17 mouse cellular contexts compared by ENCODE assay signal in the genomic region with DNA sequence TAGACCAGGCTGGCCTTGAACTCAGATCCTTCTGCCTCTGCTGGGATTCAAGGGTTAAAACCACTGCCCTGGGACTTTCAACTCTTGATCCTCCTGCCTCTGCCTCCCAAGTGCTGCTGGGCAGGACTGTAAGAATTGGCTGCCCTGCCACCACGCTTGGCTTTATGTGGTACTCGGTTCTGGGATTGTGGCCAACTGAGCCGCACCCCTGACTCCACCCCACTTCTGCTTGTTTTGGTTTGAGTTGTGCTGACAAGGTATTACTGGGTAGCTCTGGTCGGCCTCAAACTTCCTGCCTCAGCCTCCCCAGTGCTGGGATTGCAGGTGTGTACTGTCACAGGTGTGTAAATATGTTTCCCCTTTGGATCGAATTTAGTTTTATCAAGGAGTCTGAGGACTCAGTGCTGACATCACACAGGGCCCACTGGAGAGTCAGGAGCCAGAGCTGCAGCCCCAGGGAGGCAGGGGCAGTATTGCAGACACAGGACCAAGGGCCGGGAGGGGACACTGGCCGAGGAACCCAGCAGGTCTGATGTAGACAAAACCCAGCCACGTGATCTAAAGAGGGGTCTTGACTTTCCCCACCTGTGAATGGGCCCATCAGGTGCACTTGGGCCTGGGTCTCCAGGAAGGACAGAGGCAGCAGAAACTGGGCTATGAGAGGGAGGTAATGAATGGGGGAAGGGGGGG. TPM values are rescaled to one million over a fixed set of nuclear protein-coding genes. Genes with fewer than 3 reads are reported as not detected.
A peak's percentile ranks its signal among the peaks of the same experiment; 100 is the strongest.
DNase-seq lines count a peak whose midpoint lies in the region; ATAC-seq lines count a peak whose summit lies in the region.
"Had no signal": no experiment of that assay in that cellular context is flagged by ENCODE, and none has a peak within 500 bp of the region (broad histone marks: within the 10 kb centered on the region; RNA-seq: fewer than 3 reads in every experiment).

No protein-coding gene starts in this region.

- H3K9ac ChIP-seq in kidney, embryonic 14.5 days (ENCODE audit: low read depth, low read length), result no peak overlapping the region
- H3K9ac ChIP-seq in hindbrain, embryonic 16.5 days (ENCODE audit: low read depth, low read length), result no peak overlapping the region
- H3K9ac ChIP-seq: heart, embryonic 12.5 days; lung, embryonic 14.5 days; midbrain, embryonic 13.5 days; neural tube, embryonic 12.5 days had no signal

- peaks cover 6% of the 10 kb centered on the region; the same call in 1 of the 2 replicates for H3K4me1 ChIP-seq in kidney, embryonic 14.5 days (ENCODE audit: control insufficient read depth, insufficient read depth, low read length)
- H3K4me1 ChIP-seq in hindbrain, embryonic 16.5 days (ENCODE audit: control insufficient read depth, insufficient read depth, low read depth, low read length), result peaks cover 18% of the 10 kb centered on the region

- no peak overlapping the region for H3K4me3 ChIP-seq in kidney, embryonic 14.5 days (ENCODE audit: low read length)
- no peak overlapping the region for H3K4me3 ChIP-seq in hindbrain, embryonic 16.5 days (ENCODE audit: low read length)
- H3K4me3 ChIP-seq: gastrocnemius, adult 2 months; heart, embryonic 12.5 days; hindbrain, embryonic 13.5 days; midbrain, embryonic 13.5 days; neural tube, embryonic 12.5 days had no signal

- no peak for ATAC-seq in kidney, embryonic 14.5 days (ENCODE audit: low FRiP score, low TSS enrichment)
- ATAC-seq in hindbrain, embryonic 16.5 days, result no peak

- no peaks in the 10 kb centered on the region for H3K36me3 ChIP-seq in kidney, embryonic 14.5 days (ENCODE audit: control insufficient read depth, insufficient read depth, low read length)
- H3K36me3 ChIP-seq in hindbrain, embryonic 16.5 days (ENCODE audit: control insufficient read depth, insufficient read depth, low read length), result no peaks in the 10 kb centered on the region
- H3K36me3 ChIP-seq: heart, embryonic 12.5 days; hindbrain, embryonic 13.5 days; midbrain, embryonic 13.5 days; neural tube, embryonic 12.5 days had no signal

- no peaks in the 10 kb centered on the region for H3K9me3 ChIP-seq in kidney, embryonic 14.5 days (ENCODE audit: control insufficient read depth, low read length)
- H3K9me3 ChIP-seq in hindbrain, embryonic 16.5 days (ENCODE audit: control insufficient read depth, low read length), result no peaks in the 10 kb centered on the region
- H3K9me3 ChIP-seq: hindbrain, embryonic 13.5 days; midbrain, embryonic 13.5 days; neural tube, embryonic 12.5 days had no signal

- no peaks in the 10 kb centered on the region for H3K27me3 ChIP-seq in kidney, embryonic 14.5 days (ENCODE audit: control insufficient read depth, insufficient read depth, low read length)
- no peaks in the 10 kb centered on the region for H3K27me3 ChIP-seq in hindbrain, embryonic 16.5 days (replicated peaks; ENCODE audit: control insufficient read depth, insufficient read depth, low read length)
- H3K27me3 ChIP-seq: midbrain, embryonic 13.5 days; neural tube, embryonic 12.5 days had no signal

- no peak overlapping the region for H3K4me2 ChIP-seq in kidney, embryonic 14.5 days (replicated peaks; ENCODE audit: low read depth, low read length)
- no peak overlapping the region for H3K4me2 ChIP-seq in hindbrain, embryonic 16.5 days (ENCODE audit: low read length)
- H3K4me2 ChIP-seq: heart, embryonic 12.5 days; hindbrain, embryonic 13.5 days; lung, embryonic 14.5 days; midbrain, embryonic 13.5 days; neural tube, embryonic 12.5 days had no signal

- WGBS in kidney, embryonic 14.5 days, result 64% methylated on average over 8 of the region's 8 CpGs
- WGBS in hindbrain, embryonic 16.5 days, result 58% methylated on average over 8 of the region's 8 CpGs

- peak; percentile 63 for DNase-seq in cerebellum, adult 11-12 months
- DNase-seq in cerebellum, adult 9-10 months, result no peak
- peak; percentile 11 to 33 for DNase-seq in kidney, adult 8-10 months
- peak; percentile 39 for DNase-seq in CD4-positive helper T cell, adult 2 months (ENCODE audit: low read depth, low spot score)
- peak; percentile 19 to 49 for DNase-seq in kidney, postnatal 36 days
- no peak for DNase-seq in right cerebral cortex, postnatal 25 days
- DNase-seq: layer of hippocampus, adult 9-11 months; left cerebral cortex, postnatal 4 days; lung, embryonic 14.5 days; thymus, postnatal 14 days had no signal

- no peak overlapping the region for H3K27ac ChIP-seq in kidney, embryonic 14.5 days (ENCODE audit: low read depth, low read length)
- H3K27ac ChIP-seq in hindbrain, embryonic 16.5 days (ENCODE audit: low read depth, low read length), result no peak overlapping the region
- H3K27ac ChIP-seq: gastrocnemius, adult 2 months; hindbrain, embryonic 13.5 days; midbrain, embryonic 13.5 days; neural tube, embryonic 12.5 days had no signal

RNA-seq across cellular contexts. Expression of a gene that starts 30.9 kb away (rescaled TPM):
- 0.09 TPM in 1 of 2 replicates, not detected in the other for polyA plus RNA-seq in kidney, embryonic 14.5 days (2014; fragmentation: Nextera tagmentation; extraction: Ambion mirVana)
- 0.74 and 0.84 TPM in 2 replicates for polyA plus RNA-seq in hindbrain, embryonic 16.5 days (2015; fragmentation: Nextera tagmentation; extraction: Ambion mirVana)
- polyA plus RNA-seq: heart, embryonic 12.5 days; lung, embryonic 14.5 days had no signal

RNA-seq across cellular contexts. Expression of a gene that starts 53.9 kb away (rescaled TPM):
- 66.3 and 79.1 TPM in 2 replicates for polyA plus RNA-seq in kidney, embryonic 14.5 days (2014; fragmentation: Nextera tagmentation; extraction: Ambion mirVana)
- polyA plus RNA-seq in hindbrain, embryonic 16.5 days (2015; fragmentation: Nextera tagmentation; extraction: Ambion mirVana), result 70.6 and 70.7 TPM in 2 replicates

Comparison
In these comparisons a context has a peak if more than half of its experiments do, and no peak if none do; other contexts are left out.
1. DNase-seq: peak in cerebellum, adult 11-12 months (single experiment), kidney, adult 8-10 months (2 of 2), CD4-positive helper T cell, adult 2 months (single experiment) and kidney, postnatal 36 days (2 of 2); none in cerebellum, adult 9-10 months (single experiment) and right cerebral cortex, postnatal 25 days (single experiment).